Mouse (Mus musculus) limb, embryonic 10.5 days (tissue): ENCODE results near the gene Rhd. TPM values are rescaled to one million over a fixed set of nuclear protein-coding genes. Genes with fewer than 3 reads are reported as not detected.

Source experiments
- DNase-seq: peaks from one replicate; pipeline ENCODE4 v3.0.0-alpha.2; 2017; ENCODE audit warnings: low spot score
- H3K27ac ChIP-seq: fragments of 300-500 bp; sonication (generic); 2 replicates; pipeline ENCODE4 v1.5.1; 2016; ENCODE audit warnings: mild to moderate bottlenecking
- H3K27me3 ChIP-seq: fragments of 300-500 bp; sonication (generic); 2 replicates; pipeline ENCODE4 v1.6.1; 2016; ENCODE audit warnings: low read depth, mild to moderate bottlenecking; ENCODE audit not compliant: poor library complexity, severe bottlenecking
- H3K36me3 ChIP-seq: fragments of 300-500 bp; sonication (generic); 2 replicates; pipeline ENCODE4 v1.6.1; 2016; ENCODE audit warnings: mild to moderate bottlenecking, moderate library complexity
- H3K4me1 ChIP-seq: fragments of 300-500 bp; sonication (generic); 2 replicates; pipeline ENCODE4 v1.6.1; 2016
- H3K4me3 ChIP-seq: fragments of 300-500 bp; sonication (generic); 2 replicates; pipeline ENCODE4 v1.5.1; 2016; ENCODE audit warnings: mild to moderate bottlenecking, moderate library complexity
- H3K9me3 ChIP-seq: fragments of 300-500 bp; sonication (generic); replicated peaks from 2 replicates; pipeline ENCODE4 v1.6.1; 2016; ENCODE audit warnings: mild to moderate bottlenecking
- WGBS: fragments of 180-500 bp; shearing (Covaris S2); methylation state at CpG from one replicate; pipeline ENCODE4 v1.1.7; 2016; 5-methylcytosine and 5-hydroxymethylcytosine counted together
- polyA plus RNA-seq: library from polyadenylated mRNA; unstranded; fragments of >200 nt; fragmentation: Nextera tagmentation; extraction: Ambion mirVana; gene quantifications from 2 replicates; pipeline ENCODE4 v1.2.1, GENCODE M21; 2016

Rhd gene
- polyA plus RNA-seq, 1 experiment from 2014 or later, result 9.7 TPM

- H3K36me3 ChIP-seq, result peaks cover 66% of the 10 kb centered on the region
- no peak overlapping the region for H3K27ac ChIP-seq
- 33% methylated on average over 9 of the region's 9 CpGs for WGBS
- H3K4me3 ChIP-seq, result peak overlapping the region; percentile 92
- H3K27me3 ChIP-seq, result no peaks in the 10 kb centered on the region
- DNase-seq, result no peak
- H3K4me1 ChIP-seq, result peaks cover 31% of the 10 kb centered on the region
- H3K9me3 ChIP-seq, result no peaks in the 10 kb centered on the region
These were observed 65.9 kb downstream of the Rhd start for GRCm38 (mm10) chr4:134930190-134930589.

- peak; percentile 99 for DNase-seq
- WGBS, result under 1% methylated on average over 68 of the region's 68 CpGs
- Histone ChIP-seq H3K36me3 (peaks cover 66% of the 10 kb centered on the region), H3K27me3 (no peaks in the 10 kb centered on the region), H3K9me3 (no peaks in the 10 kb centered on the region), H3K27ac (peak within 1 kb of the TSS; percentile 81), H3K4me1 (peaks cover 24% of the 10 kb centered on the region), H3K4me3 (peak within 1 kb of the TSS; percentile 92)
These were observed 66.5 kb downstream of the Rhd start, which contains the start of gene Syf2 for GRCm38 (mm10) chr4:134930684-134931481. TSS of gene Syf2 (plus strand) at chr4:134930898.

- H3K27ac ChIP-seq, result no peak overlapping the region
- no peak for DNase-seq
- 89% methylated on average over 17 of the region's 17 CpGs for WGBS
- peaks cover 8% of the 10 kb centered on the region for H3K27me3 ChIP-seq
- no peak overlapping the region for H3K4me3 ChIP-seq
- peaks cover 52% of the 10 kb centered on the region for H3K36me3 ChIP-seq
- H3K9me3 ChIP-seq, result no peaks in the 10 kb centered on the region
- H3K4me1 ChIP-seq, result peaks cover 7% of the 10 kb centered on the region; the same call in 1 of the 2 replicates
These were observed 73.2 kb downstream of the Rhd start for GRCm38 (mm10) chr4:134937240-134938176.

- H3K27me3 ChIP-seq, result peaks cover 32% of the 10 kb centered on the region
- DNase-seq, result no peak
- H3K9me3 ChIP-seq, result no peaks in the 10 kb centered on the region
- no peak overlapping the region for H3K4me3 ChIP-seq
- H3K27ac ChIP-seq, result no peak overlapping the region
- WGBS, result 66% methylated on average over 9 of the region's 9 CpGs
- peaks cover 12% of the 10 kb centered on the region for H3K4me1 ChIP-seq
- peaks cover 29% of the 10 kb centered on the region for H3K36me3 ChIP-seq
These were observed 75.6 kb downstream of the Rhd start for GRCm38 (mm10) chr4:134939900-134940299.

- Histone ChIP-seq H3K27me3 (peaks cover 39% of the 10 kb centered on the region), H3K4me1 (peaks cover 16% of the 10 kb centered on the region), H3K27ac (no peak overlapping the region), H3K36me3 (no peaks in the 10 kb centered on the region), H3K4me3 (no peak overlapping the region), H3K9me3 (no peaks in the 10 kb centered on the region)
- WGBS, result 50% methylated on average over 27 of the region's 27 CpGs
- DNase-seq, result no peak
These were observed 79.6 kb downstream of the Rhd start for GRCm38 (mm10) chr4:134943758-134944538.

Other genes with a start within 250 kb of the Rhd start
- 1.6 and 2.0 TPM in 2 replicates for gene Man1c1, start 160.2 kb upstream of the Rhd start, polyA plus RNA-seq
- gene Ldlrap1, start 96.5 kb upstream of the Rhd start, polyA plus RNA-seq, result 14.4 and 20.4 TPM in 2 replicates
- 38.1 and 48.2 TPM in 2 replicates for gene Maco1, start 11.2 kb upstream of the Rhd start, polyA plus RNA-seq
- 129 and 133 TPM in 2 replicates for gene Tmem50a, start 50.5 kb downstream of the Rhd start, polyA plus RNA-seq
- gene Rsrp1, start 59.1 kb downstream of the Rhd start, polyA plus RNA-seq, result 299 and 383 TPM in 2 replicates
- gene Syf2, start 66.4 kb downstream of the Rhd start, polyA plus RNA-seq, result 67.3 and 67.9 TPM in 2 replicates